Comparison of ENCODE assay signal across 11 mouse cellular contexts in genomic region chr1:37698186-37698839, GRCm38 (mm10). TPM values are rescaled to one million over a fixed set of nuclear protein-coding genes. Genes with fewer than 3 reads are reported as not detected.
DNase-seq lines count a peak whose midpoint lies in the region; ATAC-seq and TF ChIP-seq lines count a peak whose summit lies in the region.
"Had no signal": no experiment of that assay in that cellular context is flagged by ENCODE, and none has a peak within 500 bp of the region (broad histone marks: within the 10 kb centered on the region; RNA-seq: fewer than 3 reads in every experiment).

No protein-coding gene starts in this region.

- H3K4me2 ChIP-seq in hindbrain, embryonic 12.5 days (replicated peaks) = no peak overlapping the region
- no peak overlapping the region for H3K4me2 ChIP-seq in midbrain, embryonic 15.5 days
- H3K4me2 ChIP-seq: liver, embryonic 11.5 days had no signal

- H3K9me3 ChIP-seq in hindbrain, embryonic 12.5 days (replicated peaks) = no peaks in the 10 kb centered on the region
- H3K9me3 ChIP-seq in midbrain, embryonic 15.5 days = no peaks in the 10 kb centered on the region

- 75% methylated on average over 8 of the region's 8 CpGs for WGBS in hindbrain, embryonic 12.5 days
- WGBS in midbrain, embryonic 15.5 days = 74% methylated on average over 8 of the region's 8 CpGs

- H3K9ac ChIP-seq in hindbrain, embryonic 12.5 days = no peak overlapping the region
- no peak overlapping the region for H3K9ac ChIP-seq in midbrain, embryonic 15.5 days

- no peak for DNase-seq in layer of hippocampus, adult 2 months (ENCODE audit: low spot score in 2 of 2)
- DNase-seq in layer of hippocampus, adult 11-12 months (ENCODE audit: low spot score) = no peak
- peak; percentile 15 for DNase-seq in embryo, embryonic 9.5 days (ENCODE audit: extremely low spot score)
- no peak for DNase-seq in cerebellum, adult 11-12 months
- no peak for DNase-seq in testis, postnatal 14 days (ENCODE audit: low spot score)
- DNase-seq: cerebellum, adult 9-11 months had no signal

- H3K27ac ChIP-seq in layer of hippocampus, adult 2 months = peak overlapping the region; percentile 91
- H3K27ac ChIP-seq in hindbrain, embryonic 12.5 days = peak overlapping the region; percentile 35; the same call in 1 of the 2 replicates
- H3K27ac ChIP-seq in midbrain, embryonic 15.5 days = no peak overlapping the region

- no peak for ATAC-seq in hindbrain, embryonic 12.5 days (ENCODE audit: low FRiP score)
- ATAC-seq in midbrain, embryonic 15.5 days (replicated peaks) = peak; percentile 92
- ATAC-seq: inflammation-experienced regulatory T-cells, adult 6 months had no signal

- H3K36me3 ChIP-seq in hindbrain, embryonic 12.5 days = no peaks in the 10 kb centered on the region
- H3K36me3 ChIP-seq in midbrain, embryonic 15.5 days (replicated peaks) = no peaks in the 10 kb centered on the region

- H3K4me3 ChIP-seq in layer of hippocampus, adult 2 months = no peak overlapping the region; the same call in 1 of the 2 replicates
- no peak overlapping the region for H3K4me3 ChIP-seq in hindbrain, embryonic 12.5 days
- H3K4me3 ChIP-seq in midbrain, embryonic 15.5 days = no peak overlapping the region
- H3K4me3 ChIP-seq: myocyte had no signal

- no peak for TF ChIP-seq CTCF in layer of hippocampus, adult 2 months (conservative IDR thresholded peaks at IDR 0.05)

- H3K27me3 ChIP-seq in hindbrain, embryonic 12.5 days = peaks cover 2% of the 10 kb centered on the region; the same call in 1 of the 2 replicates
- H3K27me3 ChIP-seq in midbrain, embryonic 15.5 days (replicated peaks) = no peaks in the 10 kb centered on the region

- H3K4me1 ChIP-seq in hindbrain, embryonic 12.5 days = peaks cover 8% of the 10 kb centered on the region; the same call in 1 of the 2 replicates
- no peaks in the 10 kb centered on the region; the same call in 1 of the 2 replicates for H3K4me1 ChIP-seq in midbrain, embryonic 15.5 days

RNA-seq across cellular contexts. Expression of gene 2010300C02Rik, which starts 21.6 kb away (rescaled TPM):
- total RNA-seq in layer of hippocampus, adult 2 months (2021) = 100 to 1,000 TPM; 399 to 415 TPM
- polyA plus RNA-seq in hindbrain, embryonic 12.5 days (2016; fragmentation: Nextera tagmentation; extraction: Ambion mirVana) = 2.6 TPM in 2 replicates
- 2.7 and 3.7 TPM in 2 replicates for polyA plus RNA-seq in midbrain, embryonic 15.5 days (2015; fragmentation: Nextera tagmentation; extraction: Ambion mirVana)
- polyA plus RNA-seq: myocyte had no signal
